Mouse (Mus musculus) hindbrain, embryonic 16.5 days (tissue): Measurements from ENCODE around the gene Sytl3. TPM values are rescaled to one million over a fixed set of nuclear protein-coding genes. Genes with fewer than 3 reads are reported as not detected.
"Not testable (repeated sequence)": the region's sequence is repeated elsewhere in the genome, so short reads cannot be mapped to it uniquely, and the experiment has no call there.

Experiments
- ATAC-seq: fragments of 200-750 bp; cut with Nextera tagmentation; 2 replicates; pipeline ENCODE4 v1.8.0; 2017; ENCODE audit warnings: moderate TSS enrichment, moderate library complexity
- H3K27ac ChIP-seq: fragments of 300-500 bp; sonication (generic); 2 replicates; pipeline ENCODE4 v1.5.1; 2014; ENCODE audit warnings: low read depth, mild to moderate bottlenecking, control low read depth, low read length, moderate library complexity
- H3K27me3 ChIP-seq: fragments of 300-500 bp; sonication (generic); replicated peaks from 2 replicates; pipeline ENCODE4 v1.6.1; 2014; ENCODE audit warnings: low read length; ENCODE audit not compliant: control insufficient read depth, insufficient read depth
- H3K36me3 ChIP-seq: fragments of 300-500 bp; sonication (generic); 2 replicates; pipeline ENCODE4 v1.6.1; 2014; ENCODE audit warnings: mild to moderate bottlenecking, low read length, moderate library complexity, mixed read lengths; ENCODE audit not compliant: control insufficient read depth, insufficient read depth
- H3K4me1 ChIP-seq: fragments of 300-500 bp; sonication (generic); 2 replicates; pipeline ENCODE4 v1.6.1; 2014; ENCODE audit warnings: low read depth, low read length; ENCODE audit not compliant: control insufficient read depth, insufficient read depth
- H3K4me2 ChIP-seq: fragments of 300-500 bp; sonication (generic); 2 replicates; pipeline ENCODE4 v1.6.1; 2014; ENCODE audit warnings: mild to moderate bottlenecking, low read length, control low read depth, moderate library complexity
- H3K4me3 ChIP-seq: fragments of 300-500 bp; sonication (generic); 2 replicates; pipeline ENCODE4 v1.5.1; 2014; ENCODE audit warnings: mild to moderate bottlenecking, low read length, control low read depth, moderate library complexity
- H3K9ac ChIP-seq: fragments of 300-500 bp; sonication (generic); 2 replicates; pipeline ENCODE4 v1.6.1; 2014; ENCODE audit warnings: low read depth, mild to moderate bottlenecking, control low read depth, low read length, moderate library complexity
- H3K9me3 ChIP-seq: fragments of 300-500 bp; sonication (generic); 2 replicates; pipeline ENCODE4 v1.6.1; 2014; ENCODE audit warnings: mild to moderate bottlenecking, low read length, moderate library complexity; ENCODE audit not compliant: control insufficient read depth
- WGBS: fragments of 180-500 bp; shearing (Covaris S2); extraction: QIAGEN DNeasy Blood & Tissue Kit; methylation state at CpG from one replicate; pipeline ENCODE4 v1.1.7; 2014; 5-methylcytosine and 5-hydroxymethylcytosine counted together
- polyA plus RNA-seq: library from polyadenylated mRNA; unstranded; fragments of >200 nt; fragmentation: Nextera tagmentation; extraction: Ambion mirVana; gene quantifications from 2 replicates; pipeline ENCODE4 v1.2.1, GENCODE M21; 2015

Sytl3 gene
- polyA plus RNA-seq, 1 experiment from 2014 or later: 1.5 TPM

DNA sequence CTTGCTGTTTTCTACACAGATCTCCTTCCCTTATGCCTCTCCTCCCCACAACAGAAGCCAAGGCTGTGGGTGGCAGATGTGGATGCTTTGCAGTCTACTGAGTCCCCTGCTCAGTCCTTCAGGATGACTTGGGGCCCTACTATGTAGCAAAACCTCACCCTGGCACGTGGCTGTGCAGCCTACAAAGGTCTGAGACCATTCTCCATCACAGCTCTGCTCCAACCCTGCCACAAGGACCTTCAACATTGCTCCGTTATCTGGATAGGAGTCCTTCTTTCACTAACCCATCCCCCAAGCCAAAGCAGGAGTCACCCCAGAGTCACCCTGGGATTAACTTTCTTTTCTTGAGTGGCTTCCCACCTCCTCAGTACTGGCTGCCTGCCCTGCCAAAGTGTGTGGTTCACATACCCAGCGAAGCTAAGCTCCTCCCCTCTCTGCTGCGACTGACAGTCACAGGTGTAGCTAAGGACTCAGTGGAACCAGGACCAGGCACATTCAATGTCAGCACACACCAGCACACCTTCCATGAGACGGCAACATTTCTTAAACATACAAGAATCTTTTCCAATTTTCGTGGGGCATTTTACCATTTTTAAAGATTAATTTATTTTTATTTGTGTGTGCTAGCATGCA is 33.9 kb upstream of the Sytl3 start:
- not testable (repeated sequence) for H3K9me3 ChIP-seq, H3K27ac ChIP-seq, H3K4me1 ChIP-seq, H3K4me3 ChIP-seq, H3K4me2 ChIP-seq, H3K9ac ChIP-seq, H3K27me3 ChIP-seq, H3K36me3 ChIP-seq, ATAC-seq
- WGBS: 89% methylated on average over 2 of the region's 6 CpGs

DNA sequence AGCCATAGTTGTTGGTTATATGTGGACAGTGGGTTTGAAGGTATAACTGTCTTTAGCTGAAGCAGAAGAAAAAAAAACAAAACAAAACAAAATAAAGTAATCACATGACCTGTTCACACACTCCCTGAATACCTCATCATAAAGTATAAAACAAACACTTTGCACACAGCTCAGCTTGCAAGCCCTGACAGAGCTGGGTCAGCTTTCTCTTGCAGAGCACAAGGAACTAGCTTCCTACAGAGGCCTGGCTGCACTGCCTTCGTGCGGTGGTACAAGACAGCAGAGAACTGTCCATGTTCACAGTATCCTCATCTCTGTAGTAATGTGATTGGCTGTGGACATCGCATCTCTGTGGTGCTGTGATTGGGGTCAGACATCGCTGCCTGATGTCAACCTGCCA is 28.5 kb upstream of the Sytl3 start:
- H3K4me3 ChIP-seq, H3K27me3 ChIP-seq, H3K9ac ChIP-seq, H3K4me2 ChIP-seq, H3K9me3 ChIP-seq, ATAC-seq, H3K36me3 ChIP-seq, H3K27ac ChIP-seq, H3K4me1 ChIP-seq: not testable (repeated sequence)
- WGBS: 86% methylated on average over 4 of the region's 4 CpGs

DNA sequence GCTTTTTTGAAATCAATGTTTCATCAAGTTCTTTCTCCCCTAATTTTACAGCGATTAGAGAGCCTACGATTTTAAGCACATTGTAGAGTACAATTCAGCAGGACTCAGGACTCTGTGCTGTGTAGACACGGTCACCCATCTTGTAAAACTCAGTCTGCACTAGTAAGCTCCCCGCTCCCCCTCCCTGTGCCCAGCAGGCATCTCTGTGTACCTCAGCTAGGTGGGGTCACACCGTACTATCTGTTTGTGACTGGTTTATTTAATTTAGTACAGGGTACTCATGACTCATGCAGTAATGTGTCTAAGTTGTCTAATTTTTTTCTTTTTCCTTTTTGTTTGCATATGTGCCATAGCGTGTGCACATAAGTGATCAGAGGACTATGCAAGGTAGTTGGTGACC is 26.0 kb upstream of the Sytl3 start:
- H3K9ac ChIP-seq, H3K4me2 ChIP-seq, H3K4me1 ChIP-seq, H3K4me3 ChIP-seq, ATAC-seq, H3K27ac ChIP-seq, H3K27me3 ChIP-seq, H3K9me3 ChIP-seq, H3K36me3 ChIP-seq: not testable (repeated sequence)
- 92% methylated on average over 6 of the region's 6 CpGs for WGBS

- not testable (repeated sequence) for H3K9ac ChIP-seq, H3K36me3 ChIP-seq, H3K4me3 ChIP-seq, H3K4me1 ChIP-seq, H3K27ac ChIP-seq, H3K27me3 ChIP-seq, H3K4me2 ChIP-seq, H3K9me3 ChIP-seq, ATAC-seq
- 89% methylated on average over 1 of the region's 4 CpGs for WGBS
These were observed 23.1 kb upstream of the Sytl3 start for GRCm38 (mm10) chr17:6635781-6636180.

DNA sequence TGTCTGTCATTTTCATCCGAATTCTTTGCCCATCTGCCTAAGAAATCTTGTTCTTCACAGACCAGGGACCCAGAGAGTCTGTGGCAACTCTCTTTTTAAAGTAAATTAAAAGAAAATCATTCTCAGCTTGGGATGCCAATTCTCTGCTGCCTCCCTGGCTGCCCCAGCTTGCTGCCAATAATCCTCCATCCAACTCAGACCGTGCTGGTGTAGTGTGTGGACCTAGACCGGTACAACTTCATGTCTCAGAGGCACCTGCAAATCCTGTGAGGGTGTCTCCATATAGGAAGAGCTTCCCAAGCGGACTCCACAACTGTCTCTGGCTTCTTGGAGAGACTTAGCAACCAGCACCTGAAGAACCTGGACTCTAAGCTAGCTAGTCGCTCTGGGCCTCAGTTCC is 22.0 kb upstream of the Sytl3 start:
- no peak for ATAC-seq
- no peak overlapping the region for H3K9ac ChIP-seq
- no peak overlapping the region for H3K4me3 ChIP-seq
- H3K9me3 ChIP-seq: no peaks in the 10 kb centered on the region
- 91% methylated on average over 5 of the region's 5 CpGs for WGBS
- H3K36me3 ChIP-seq: no peaks in the 10 kb centered on the region
- no peak overlapping the region for H3K27ac ChIP-seq
- H3K4me1 ChIP-seq: no peaks in the 10 kb centered on the region
- H3K4me2 ChIP-seq: no peak overlapping the region
- H3K27me3 ChIP-seq: no peaks in the 10 kb centered on the region

GRCm38 (mm10) chr17:6637434-6637833 is 21.5 kb upstream of the Sytl3 start:
- H3K36me3 ChIP-seq, H3K27me3 ChIP-seq, H3K4me2 ChIP-seq, H3K4me1 ChIP-seq, ATAC-seq, H3K9me3 ChIP-seq, H3K27ac ChIP-seq, H3K9ac ChIP-seq, H3K4me3 ChIP-seq: not testable (repeated sequence)
- 100% methylated on average over 3 of the region's 4 CpGs for WGBS

DNA sequence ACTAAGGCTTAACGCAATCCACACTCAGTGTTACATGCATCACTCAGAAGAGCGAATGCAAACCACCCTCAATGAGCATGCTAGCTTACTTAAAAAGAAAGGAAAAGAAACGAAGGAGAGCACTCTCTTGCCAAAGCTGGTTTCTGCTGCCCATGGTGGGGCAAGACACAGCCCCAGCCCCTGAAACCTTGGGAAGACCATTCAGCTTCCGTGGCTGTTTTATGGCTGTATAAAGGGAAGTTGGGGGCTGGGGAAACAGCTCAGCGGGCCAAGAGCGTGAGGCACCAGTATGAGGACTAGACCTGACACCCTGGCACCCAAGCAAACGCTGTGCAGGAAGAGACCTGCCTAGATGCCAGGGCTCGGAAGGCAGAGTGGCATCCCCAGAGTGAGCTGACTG is 20.4 kb upstream of the Sytl3 start:
- not testable (repeated sequence) for ATAC-seq, H3K27me3 ChIP-seq, H3K4me1 ChIP-seq, H3K9me3 ChIP-seq, H3K27ac ChIP-seq, H3K9ac ChIP-seq, H3K4me2 ChIP-seq, H3K4me3 ChIP-seq, H3K36me3 ChIP-seq
- 83% methylated on average over 8 of the region's 8 CpGs for WGBS

- H3K36me3 ChIP-seq, H3K9ac ChIP-seq, H3K27ac ChIP-seq, H3K4me1 ChIP-seq, H3K4me3 ChIP-seq, H3K4me2 ChIP-seq, ATAC-seq, H3K9me3 ChIP-seq, H3K27me3 ChIP-seq: not testable (repeated sequence)
- WGBS: 92% methylated on average over 14 of the region's 21 CpGs
These were observed 19.4 kb upstream of the Sytl3 start for GRCm38 (mm10) chr17:6639486-6639885.

- not testable (repeated sequence) for H3K27me3 ChIP-seq, ATAC-seq, H3K4me1 ChIP-seq, H3K4me3 ChIP-seq, H3K36me3 ChIP-seq, H3K9me3 ChIP-seq, H3K9ac ChIP-seq, H3K4me2 ChIP-seq, H3K27ac ChIP-seq
- 84% methylated on average over 10 of the region's 10 CpGs for WGBS
These were observed 18.8 kb upstream of the Sytl3 start for GRCm38 (mm10) chr17:6640044-6640637.
